Mouse (Mus musculus): ENCODE measurements around the gene 0610040J01Rik.

- TF ChIP-seq FLI1 (IDR thresholded peaks at IDR 0.05; ENCODE audit: low read length) (no peak), GATA1 (IDR thresholded peaks at IDR 0.05; ENCODE audit: borderline replicate concordance, low read length) (no peak)
Observed at GRCm38 (mm10) chr5:63949195-63949594, 137.0 kb downstream of the 0610040J01Rik start.

Data from megakaryocyte, embryonic 14.5 days (primary cell).